Mouse (Mus musculus) right cerebral cortex, postnatal 14 days (tissue): ENCODE results near the gene Fzr1.
A peak's percentile ranks its signal among the peaks of the same experiment; 100 is the strongest.

Source experiments
- DNase-seq: peaks from one replicate; pipeline ENCODE4 v3.0.0; 2022

Gene Fzr1

DNA sequence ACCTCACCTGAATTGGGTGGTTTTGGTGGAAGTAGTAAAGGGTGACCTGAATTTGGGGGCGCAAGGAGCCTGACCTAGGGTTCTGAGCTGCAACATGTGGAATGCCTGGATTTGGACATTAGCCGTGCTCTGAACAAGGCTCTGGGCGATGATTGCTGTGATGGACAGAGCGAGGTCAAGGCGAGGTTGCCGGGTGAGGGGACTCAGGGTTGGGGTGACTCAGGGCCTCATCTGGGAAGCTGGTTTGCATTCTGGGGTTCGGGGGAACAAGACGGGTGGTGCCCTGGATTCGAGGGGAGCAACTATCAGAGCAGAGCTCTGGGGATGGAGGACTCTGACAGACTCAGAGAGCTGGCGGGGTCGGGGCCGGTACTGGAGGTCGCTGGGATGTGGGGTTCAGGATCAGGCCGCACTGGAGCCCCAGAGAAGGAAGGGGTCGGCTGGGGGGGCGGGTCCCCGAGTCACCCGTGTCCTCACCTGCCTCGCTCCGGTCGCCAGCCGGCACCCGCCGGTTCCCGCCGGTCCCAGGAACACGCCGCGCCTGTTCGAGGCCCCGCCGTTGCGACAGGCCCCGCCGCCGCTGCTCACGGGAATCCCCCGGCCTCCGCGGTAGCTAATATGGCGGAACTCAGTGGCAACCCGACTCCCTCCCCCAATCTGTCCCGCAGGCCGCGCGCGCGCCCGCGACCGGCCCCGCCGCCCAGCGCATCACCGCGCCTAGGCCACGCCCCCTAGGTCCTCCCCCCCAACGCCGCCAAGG is at the start of gene Fzr1:
Gene Fzr1 (minus strand): TSS at position 724 of the 760 bp plus-strand sequence.
- DNase-seq, result no peak

DNA sequence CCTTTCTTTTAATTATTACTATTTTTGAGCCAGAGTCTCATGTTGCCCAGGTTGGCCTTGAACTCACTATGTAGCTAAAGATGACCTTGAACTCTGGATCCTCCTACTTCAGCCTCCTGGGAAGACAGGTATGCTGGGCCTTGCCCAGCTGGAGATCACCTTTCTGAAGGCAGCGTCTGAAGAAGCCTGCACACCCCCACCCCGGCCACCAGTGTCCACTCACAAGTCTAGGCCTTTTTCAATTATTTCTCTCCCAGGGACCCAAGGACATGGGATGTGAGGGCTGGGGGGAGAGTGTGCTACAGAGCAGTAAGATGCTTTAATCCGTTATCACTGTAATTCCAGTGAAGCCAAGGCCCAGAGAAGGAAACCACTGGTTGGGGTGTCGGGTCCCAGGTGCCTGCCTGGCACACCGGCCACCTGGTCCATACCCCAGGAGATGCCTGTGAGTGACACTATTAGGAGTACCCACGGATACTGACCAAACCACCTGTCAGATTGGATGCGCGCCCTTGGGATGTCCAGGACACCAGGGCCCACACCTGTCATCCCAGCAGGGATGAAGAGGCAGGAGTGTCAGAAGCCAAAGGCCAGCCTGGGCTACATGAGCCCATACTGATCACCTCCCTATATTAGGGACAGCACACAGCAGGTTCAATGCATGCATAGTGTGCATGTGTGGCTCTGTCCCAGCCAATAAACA is 49.6 kb upstream of the Fzr1 start:
- peak; percentile 6 for DNase-seq

DNA sequence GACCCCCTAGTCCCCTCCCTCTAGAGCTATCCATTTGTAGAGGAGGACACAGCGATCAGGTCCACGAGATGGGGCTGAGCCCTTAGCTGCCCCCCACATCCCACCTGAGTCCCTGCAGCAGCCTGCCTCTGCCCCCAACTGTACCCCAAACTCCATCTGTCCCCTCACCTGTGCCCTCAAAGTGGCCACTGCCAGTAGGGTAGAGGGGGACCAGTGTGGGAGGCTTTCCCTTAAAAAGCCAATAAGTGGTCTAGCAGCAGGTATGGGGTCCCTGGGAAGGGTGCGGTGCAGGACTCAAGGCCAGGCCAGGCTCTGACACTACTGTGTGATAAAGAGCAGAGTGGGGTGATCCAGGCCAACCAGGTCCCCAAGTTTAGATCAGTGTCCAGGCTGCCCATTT is 49.0 kb upstream of the Fzr1 start:
- no peak for DNase-seq

DNA sequence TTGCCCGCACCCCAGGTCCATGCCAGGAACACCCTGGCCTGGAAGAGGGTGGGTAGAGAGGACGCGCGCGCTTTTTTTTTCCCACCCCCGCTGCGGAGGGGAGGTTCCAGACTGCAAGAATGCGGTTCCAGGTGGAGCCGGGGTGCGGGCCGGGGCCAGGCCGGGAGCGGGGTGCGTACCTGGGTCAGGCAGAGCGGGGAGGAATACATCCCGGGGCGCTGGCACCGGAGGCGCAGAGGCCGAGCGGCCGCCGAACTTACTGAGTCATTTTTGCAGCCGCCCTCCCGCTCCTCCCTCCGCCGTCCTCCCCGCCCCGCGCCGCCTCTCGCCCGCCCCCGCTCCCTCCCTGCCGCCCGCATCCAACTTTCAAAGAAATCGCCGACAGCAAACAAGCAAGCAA is 48.6 kb upstream of the Fzr1 start:
- DNase-seq, result peak; percentile 67

DNA sequence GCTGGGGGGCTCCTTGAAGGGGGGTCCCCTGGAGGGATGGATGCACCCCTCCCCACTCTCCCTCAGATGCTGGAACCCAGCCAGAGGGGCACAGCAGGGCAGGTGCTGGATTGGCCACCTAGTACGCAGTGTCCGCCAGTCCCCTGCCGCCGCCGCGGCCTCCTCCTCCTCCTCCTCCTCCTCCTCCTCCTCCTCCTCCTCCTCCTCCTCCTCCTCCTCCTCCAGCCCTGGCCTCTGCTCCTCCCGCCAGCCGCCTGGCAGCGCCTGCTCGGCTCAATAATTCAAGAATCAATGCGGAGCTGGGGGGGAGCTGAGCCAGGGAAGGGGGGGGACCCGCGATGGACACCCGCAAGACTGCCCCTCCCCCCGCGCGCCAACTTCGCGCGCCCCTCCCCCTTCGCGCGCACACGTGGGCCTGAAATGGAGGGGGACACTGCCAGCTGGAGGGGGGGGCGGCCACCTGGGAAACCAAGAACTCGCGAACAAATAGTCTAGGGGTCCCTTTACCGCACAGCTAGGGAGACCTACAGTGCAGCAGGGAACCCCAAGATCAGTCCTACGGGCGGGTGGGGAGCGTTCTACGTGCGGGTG is 47.9 kb upstream of the Fzr1 start:
- peak; percentile 49 for DNase-seq

DNA sequence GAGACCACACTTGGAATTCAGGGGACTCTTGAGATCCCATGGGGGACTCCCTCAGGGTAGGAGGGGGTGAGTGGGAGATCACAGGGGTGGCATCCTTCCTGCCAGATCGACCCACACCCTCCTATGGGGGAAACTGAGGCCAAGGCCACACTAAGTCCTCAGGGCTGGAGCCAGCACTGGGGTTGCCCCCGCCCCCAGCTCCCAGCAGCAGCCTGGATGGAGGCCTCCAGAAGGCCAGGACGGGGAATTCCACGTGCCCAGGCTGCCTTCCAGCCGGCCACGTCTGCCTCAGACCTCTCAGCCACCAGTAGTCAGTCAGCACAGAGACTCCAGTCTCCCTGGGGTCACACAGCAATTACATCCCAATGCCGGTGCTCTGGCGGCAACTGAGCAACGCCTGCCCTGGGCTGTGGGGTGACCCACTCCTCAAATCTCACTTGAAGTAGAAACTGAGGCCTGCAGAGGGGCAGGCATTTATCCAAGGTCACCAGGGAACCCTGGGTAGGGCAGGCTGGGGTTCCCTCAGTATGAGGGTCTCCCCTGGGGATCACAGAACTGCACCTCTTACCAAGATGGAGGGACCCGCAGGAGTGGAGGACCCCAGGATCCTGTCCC is 47.0 kb upstream of the Fzr1 start:
- peak; percentile 28 for DNase-seq

DNA sequence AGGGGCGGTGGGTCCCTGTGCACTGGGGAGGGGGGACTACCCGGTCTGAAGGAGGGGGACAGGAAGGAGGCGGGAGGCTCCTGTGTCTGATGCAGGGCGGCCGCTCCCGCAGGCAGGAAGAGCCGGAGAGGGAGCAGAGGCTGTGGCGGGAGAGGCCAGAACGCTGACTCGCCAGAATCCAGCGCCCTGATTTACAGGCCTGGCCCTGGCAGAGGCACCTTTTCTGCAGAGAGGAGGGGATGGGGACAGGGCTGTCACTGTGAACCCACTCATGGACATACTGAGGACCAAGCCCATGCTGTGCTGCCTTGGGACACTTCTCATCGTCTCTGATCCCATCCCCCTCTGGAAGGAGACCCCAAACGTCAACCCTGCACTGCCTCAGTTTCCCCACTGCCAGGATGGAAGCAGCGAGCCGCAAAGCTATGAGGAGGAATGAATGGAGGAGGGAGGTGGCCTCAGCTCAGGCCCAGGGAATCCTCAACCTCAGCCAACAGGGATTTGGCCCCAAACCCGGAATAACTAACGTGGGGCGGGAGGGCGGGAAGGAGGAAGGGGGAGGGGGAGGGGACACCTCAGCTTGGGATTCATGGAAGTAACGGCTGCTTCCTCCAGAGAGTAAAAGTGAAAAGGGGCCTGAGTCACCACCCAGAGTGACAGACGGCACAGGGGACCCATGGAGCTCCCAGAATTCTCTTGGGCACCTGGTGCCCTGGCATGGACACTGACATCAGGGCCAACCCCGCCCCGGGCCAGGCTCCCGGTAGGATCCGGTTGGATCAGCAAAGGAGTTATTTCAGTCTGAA is 46.1 kb upstream of the Fzr1 start:
- peak; percentile 36 for DNase-seq

DNA sequence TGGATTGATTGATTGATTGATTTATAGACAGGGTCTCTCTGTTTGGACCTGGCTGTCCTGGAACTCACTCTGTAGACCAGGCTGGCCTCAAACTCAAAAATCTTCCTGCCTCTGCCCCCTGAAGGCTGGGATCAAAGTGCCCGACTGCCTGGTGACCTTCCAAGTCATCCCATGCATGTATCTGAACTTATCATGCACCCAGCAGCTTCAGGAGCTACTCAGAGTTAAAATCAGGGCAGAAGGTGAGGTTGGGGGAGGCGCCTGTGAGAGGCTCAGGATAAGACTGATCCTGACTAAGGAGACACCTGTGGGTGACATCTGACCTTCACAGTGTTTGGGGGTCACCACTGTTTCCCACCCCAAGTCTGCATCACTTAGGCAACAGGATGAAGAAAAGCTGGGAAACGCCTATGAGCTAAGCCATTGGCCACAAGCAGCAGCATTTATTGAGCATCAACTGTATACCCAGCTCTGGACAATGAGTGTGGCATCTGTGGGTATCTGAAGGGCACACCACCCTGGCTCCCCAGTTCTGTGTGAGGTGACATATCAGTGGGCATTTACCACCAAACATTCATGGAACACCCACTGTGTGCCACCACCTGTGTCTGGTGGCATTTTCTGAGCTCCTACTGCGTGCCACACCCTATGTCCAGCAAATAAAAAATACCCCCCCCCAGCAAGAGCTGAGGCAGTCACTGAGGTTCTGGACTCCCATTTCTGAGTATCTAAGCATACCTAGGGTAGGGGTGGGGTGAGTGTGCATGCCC is 45.3 kb upstream of the Fzr1 start:
- no peak for DNase-seq

DNA sequence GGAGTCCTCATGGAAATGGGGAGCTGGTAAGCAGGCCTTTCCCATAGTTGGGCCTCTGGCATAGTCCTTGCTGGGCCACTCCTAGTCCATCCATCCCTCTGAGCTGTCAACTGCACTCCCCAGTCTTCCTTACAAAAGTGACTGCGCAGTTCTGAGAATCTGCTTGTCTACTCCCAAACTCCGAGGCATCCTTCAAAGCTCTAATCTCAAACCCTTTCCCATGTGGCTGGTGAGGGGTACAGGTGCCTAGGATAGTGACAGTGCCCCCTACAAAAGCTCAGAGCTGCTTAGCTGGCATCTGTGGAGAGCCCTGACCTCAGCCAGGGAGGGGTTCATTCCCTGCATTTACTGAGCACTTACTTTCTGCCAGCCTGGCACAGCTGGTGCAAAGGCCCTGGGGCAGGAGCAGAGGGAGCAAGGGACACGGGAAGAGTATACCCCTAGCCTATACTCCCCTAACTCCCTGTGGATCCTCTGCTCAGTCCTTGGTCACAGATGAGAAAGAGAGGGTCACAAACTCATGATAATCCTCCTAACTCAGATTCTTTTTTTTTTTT is 44.4 kb upstream of the Fzr1 start:
- DNase-seq, result no peak

DNA sequence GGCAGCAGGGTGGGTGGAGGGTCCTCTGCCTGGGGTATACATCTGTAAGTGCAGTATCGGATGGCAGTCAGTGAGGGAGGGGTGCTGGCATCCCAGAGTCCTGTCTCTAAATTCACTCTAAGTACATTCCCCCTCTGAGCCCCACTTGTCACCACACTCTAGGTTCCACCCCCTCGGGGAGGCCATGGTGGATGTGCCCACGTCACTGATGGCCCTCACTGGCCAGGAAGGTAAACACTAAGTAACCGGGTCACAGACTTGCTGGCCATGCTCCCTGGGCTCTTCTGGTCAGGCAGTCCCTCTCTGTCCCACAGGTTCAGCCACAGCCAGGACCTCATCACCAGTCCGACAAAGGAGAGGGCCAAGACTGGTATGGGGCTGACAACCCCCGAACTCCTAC is 43.9 kb upstream of the Fzr1 start:
- DNase-seq, result peak; percentile 4

DNA sequence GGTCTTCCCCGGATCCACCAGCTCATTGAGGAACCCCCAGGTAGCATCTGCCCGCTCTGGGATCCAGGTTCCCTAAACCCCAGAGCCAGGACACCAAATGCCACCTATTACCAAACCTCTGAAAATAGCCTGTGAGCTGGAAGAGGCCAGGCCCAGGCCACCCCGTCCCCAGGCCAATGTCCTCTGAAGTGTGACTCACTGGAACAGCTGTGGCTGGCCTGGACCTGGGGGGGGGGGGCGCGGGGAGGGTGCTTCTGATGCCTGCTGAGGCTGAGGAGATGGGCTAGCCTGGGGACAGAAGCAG is 43.4 kb upstream of the Fzr1 start:
- no peak for DNase-seq

DNA sequence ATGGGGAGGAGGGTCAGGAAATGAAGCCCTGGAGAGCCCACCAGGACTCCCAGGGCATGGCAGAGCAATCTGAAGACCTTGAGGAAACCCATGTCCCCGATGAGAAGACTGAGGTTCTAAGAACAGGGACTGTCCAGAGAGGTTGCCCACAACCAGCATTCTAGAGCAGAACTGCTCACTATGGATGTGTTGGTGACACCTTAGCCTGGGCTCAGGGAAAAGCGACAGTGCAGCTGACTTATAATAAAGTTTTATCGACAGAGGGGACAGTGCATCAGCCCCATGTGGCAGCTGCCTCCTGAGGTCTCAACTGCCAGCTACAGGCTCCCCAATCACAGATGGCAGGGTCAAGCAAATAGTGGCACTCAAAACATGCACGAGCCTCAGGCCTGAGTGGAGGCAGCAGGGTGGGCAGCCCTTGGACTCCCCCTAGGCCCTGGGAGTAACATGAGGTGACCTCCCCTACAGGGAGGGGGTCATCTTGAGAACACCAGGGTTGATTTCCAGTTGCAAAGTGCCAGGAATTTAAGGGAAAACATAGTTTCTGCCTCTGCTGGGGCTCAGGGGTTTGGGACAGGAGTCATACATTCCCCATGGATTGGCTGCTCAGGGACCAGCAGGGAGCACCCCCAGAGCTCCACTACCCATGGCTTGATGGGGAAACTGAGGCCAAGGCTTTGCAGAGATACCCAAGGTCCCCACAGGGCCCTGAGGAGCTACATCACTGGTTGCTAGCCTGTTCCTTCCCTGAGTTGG is 42.9 kb upstream of the Fzr1 start:
- DNase-seq, result no peak

DNA sequence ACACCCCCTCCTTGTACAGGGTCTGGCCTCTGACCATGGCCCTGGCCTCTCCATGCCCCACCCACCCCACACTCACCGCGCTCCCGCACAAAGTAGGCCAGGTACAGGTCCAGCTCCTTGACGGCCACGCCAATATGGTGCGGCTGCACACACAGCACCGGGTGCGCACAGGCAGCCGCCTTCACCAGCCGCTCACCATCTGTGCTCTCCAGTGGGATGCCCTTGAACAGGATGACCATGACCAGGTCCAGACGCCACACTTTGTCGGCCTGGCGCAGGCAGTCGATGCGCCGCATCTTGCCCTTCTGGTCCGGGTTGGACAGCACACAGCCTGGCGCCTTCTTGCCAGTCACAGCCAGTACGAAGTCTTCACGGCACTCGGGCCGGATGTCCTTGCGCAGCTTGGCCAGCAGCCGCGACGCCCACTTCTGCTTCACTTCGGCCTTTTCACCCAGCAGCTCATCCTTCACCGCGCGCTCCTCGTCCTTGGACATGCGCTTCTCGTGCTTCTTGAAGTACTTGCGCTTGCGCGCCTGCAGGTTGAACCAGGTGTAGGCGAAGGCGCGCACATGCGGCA is 42.0 kb upstream of the Fzr1 start:
- peak; percentile 8 for DNase-seq

DNA sequence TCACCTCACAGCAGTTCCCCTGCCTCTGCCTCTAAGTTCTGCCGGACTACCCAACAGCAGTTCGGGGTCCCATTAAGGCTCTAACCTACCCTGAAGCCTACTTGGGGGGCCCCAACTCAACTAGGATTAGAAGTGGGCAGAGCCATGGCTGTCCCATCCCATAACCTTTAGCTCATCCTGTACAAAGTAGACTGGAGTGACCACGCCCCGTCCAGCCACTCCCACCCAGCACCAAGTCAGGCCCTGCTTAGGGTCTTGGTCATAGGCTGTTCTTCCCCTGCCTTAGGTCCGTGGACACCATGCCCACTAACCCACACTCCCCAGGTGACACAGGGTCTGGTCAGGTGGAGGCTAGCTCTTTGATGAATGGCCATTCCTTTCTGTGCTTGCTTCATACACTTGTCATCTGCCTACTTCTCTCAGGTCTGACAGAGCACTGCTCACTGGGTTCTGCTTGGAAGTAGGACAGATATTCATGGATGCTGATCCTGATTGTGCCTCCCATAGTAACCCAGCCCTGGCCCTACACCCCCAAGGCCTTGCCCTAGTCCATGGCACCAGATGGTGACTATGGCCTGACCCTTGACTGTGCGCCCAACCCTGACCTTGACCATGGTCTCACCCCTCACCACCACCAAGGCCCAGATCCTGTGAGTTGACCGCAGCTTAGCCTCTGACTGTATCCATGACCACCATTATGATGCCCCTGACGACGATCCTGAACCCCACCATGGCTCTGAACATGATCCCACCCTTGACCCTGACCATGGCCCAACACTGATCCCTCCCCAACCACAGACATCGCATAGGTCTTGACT is 41.0 kb upstream of the Fzr1 start:
- DNase-seq, result peak; percentile 4

DNA sequence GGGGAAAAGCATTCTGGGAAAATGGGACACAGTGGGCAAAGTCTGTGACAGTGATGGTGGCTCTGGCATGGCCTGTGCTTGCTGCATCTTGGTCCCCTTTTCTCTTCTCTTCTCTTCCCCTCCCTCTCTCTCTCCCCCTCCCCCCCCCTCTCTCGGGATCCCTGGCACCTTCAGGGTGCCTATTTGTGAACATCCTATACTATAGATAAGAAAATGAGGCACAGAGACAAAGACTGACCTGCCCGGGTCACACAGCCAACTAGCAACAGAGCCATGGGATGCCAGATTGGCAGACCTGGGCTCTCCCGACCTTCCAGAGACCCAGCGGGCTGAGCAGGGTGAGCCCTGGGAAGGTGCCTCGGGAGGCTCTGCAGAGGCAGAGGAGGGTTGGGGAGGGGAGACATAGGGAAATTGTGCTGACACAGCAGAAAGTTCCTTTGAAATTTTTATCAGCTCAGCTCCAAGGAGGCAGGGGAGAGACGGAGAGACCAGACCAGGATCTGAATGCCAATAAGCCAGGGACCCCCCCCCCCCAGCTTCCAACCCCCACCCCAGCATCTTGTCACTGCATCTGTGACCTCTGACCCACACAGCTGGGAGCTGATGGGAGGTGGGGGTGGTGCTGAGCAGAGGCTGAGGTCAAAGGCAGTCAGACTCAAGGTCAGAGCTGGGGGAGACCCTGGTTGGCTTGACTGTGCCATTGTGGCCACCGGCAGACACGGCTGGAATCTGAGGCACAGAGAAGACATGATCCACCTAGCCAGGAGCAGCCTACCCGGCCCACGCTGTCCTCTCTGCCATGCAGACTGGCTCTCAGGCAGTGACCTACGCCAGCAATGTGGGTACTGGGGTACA is 40.1 kb upstream of the Fzr1 start:
- peak; percentile 5 for DNase-seq

DNA sequence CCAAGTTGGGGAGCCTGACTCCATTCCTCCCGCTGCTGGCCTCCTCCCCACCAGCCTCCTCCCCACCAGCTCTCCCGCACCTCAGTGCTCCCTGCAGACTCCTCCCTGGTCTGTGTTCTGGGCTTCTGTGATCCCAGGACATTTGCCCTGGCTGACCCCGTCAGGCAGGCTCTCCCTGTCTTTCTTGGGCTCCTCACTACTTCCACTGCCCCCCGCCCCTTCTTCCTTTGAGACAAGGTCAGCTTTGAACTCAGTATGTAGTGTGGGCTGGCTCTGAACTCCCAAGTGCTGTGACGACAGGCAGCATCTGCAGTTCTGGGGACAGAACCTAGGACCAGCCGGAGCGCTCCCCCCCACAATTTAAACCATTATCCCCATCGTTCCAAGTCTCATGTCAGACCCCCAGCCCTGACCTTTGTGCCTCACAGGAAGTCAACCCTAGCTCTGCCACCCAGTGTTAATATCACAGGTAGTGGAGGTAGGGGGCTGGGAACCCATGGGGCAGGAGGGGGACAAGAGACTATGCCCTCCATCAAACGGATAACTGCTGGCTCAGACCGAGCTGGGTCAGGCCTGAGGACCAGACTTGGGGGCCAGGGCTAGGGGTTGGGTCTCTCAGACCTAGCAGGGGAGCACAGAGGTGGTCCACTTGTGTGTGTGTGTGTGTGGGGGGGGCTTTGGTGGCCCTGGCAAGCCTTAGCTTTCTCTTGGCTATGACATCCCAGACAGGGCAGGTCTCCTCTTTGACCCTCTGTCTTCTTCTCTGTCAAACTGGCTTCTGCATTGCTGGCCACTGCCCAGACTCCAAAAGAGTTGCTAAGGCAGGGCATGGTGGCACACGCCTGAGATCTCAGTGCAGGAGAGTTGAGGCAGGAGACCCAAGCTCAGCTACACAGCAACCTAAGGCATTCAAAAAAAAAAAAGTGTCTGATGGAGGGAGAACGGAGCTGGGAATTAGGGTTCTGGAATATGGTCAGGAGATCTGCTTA is 39.2 kb upstream of the Fzr1 start:
- DNase-seq, result peak; percentile 5

DNA sequence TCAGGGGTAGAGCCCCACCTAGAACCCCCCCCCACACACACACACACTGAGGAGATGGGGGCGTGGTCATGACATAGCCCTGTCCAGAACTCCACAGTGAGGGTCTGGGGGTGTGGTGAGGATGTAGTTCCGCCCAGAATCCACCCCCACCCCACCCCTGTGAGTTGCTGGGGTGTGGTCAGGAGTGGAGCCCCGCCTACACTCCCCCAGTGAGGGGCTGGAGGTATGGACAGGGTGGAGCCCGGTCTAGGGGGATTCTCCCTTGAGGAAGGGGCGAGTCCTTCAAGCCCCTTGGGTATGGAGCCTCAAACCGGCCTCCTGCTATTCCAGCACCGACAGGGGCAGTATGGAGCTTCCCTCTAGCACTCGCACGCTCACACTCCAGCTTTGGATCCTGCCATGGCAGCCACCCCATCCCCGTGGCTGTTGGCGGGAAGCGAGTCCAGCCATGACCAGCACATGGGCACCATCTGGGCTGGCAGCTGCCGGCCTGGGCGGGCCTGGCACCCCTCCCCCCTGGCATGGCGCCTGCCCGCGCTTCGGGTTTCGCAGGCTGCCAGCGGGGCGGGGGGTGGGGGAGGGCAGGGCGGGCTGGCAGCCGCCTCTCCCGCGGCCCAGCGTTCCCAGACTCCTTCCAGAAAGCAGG is 38.4 kb upstream of the Fzr1 start:
- peak; percentile 85 for DNase-seq
